Mouse (Mus musculus) midbrain, embryonic 15.5 days (tissue): ENCODE measurements around the gene Sipa1l1. TPM values are rescaled to one million over a fixed set of nuclear protein-coding genes. Genes with fewer than 3 reads are reported as not detected.

Experiments
- ATAC-seq: fragments of 200-750 bp; cut with Nextera tagmentation; replicated peaks from 2 replicates; pipeline ENCODE4 v1.8.0; 2017; ENCODE audit warnings: moderate TSS enrichment
- H3K27ac ChIP-seq: fragments of 300-500 bp; sonication (generic); 2 replicates; pipeline ENCODE4 v1.5.1; 2015; ENCODE audit warnings: mild to moderate bottlenecking, inconsistent platforms
- H3K27me3 ChIP-seq: fragments of 300-500 bp; sonication (generic); replicated peaks from 2 replicates; pipeline ENCODE4 v1.6.1; 2015; ENCODE audit warnings: inconsistent platforms
- H3K36me3 ChIP-seq: fragments of 300-500 bp; sonication (generic); replicated peaks from 2 replicates; pipeline ENCODE4 v1.6.1; 2015; ENCODE audit warnings: inconsistent platforms
- H3K4me1 ChIP-seq: fragments of 300-500 bp; sonication (generic); 2 replicates; pipeline ENCODE4 v1.6.1; 2015; ENCODE audit warnings: inconsistent platforms
- H3K4me2 ChIP-seq: fragments of 300-500 bp; sonication (generic); 2 replicates; pipeline ENCODE4 v1.6.1; 2015; ENCODE audit warnings: inconsistent platforms, mild to moderate bottlenecking, moderate library complexity
- H3K4me3 ChIP-seq: fragments of 300-500 bp; sonication (generic); 2 replicates; pipeline ENCODE4 v1.5.1; 2015; ENCODE audit warnings: mild to moderate bottlenecking, inconsistent platforms
- H3K9ac ChIP-seq: fragments of 300-500 bp; sonication (generic); 2 replicates; pipeline ENCODE4 v1.6.1; 2015; ENCODE audit warnings: mild to moderate bottlenecking, inconsistent platforms
- H3K9me3 ChIP-seq: fragments of 300-500 bp; sonication (generic); 2 replicates; pipeline ENCODE4 v1.6.1; 2016; ENCODE audit warnings: inconsistent platforms
- WGBS: fragments of 180-500 bp; shearing (Covaris S2); methylation state at CpG from one replicate; pipeline ENCODE4 v1.1.7; 2015; ENCODE audit warnings: mixed read lengths; 5-methylcytosine and 5-hydroxymethylcytosine counted together
- polyA plus RNA-seq: library from polyadenylated mRNA; unstranded; fragments of >200 nt; fragmentation: Nextera tagmentation; extraction: Ambion mirVana; gene quantifications from 2 replicates; pipeline ENCODE4 v1.2.1, GENCODE M21; 2015

Gene Sipa1l1
- 12.3 and 13.5 TPM in 2 replicates for polyA plus RNA-seq

GRCm38 (mm10) chr12:82168820-82169533 lies at the start of gene Sipa1l1:
Gene Sipa1l1, plus strand, starts transcription at chr12:82169320.
- peak; percentile 93 for ATAC-seq
- under 1% methylated on average over 33 of the region's 43 CpGs for WGBS
- H3K4me2 ChIP-seq, result peak within 1 kb of the TSS; percentile 96
- no peaks in the 10 kb centered on the region for H3K9me3 ChIP-seq
- peaks cover 38% of the 10 kb centered on the region for H3K4me1 ChIP-seq
- peak within 1 kb of the TSS; percentile 90 for H3K27ac ChIP-seq
- H3K9ac ChIP-seq, result peak within 1 kb of the TSS; percentile 75
- H3K36me3 ChIP-seq, result no peaks in the 10 kb centered on the region
- peak within 1 kb of the TSS; percentile 77 for H3K4me3 ChIP-seq
- H3K27me3 ChIP-seq, result no peaks in the 10 kb centered on the region

GRCm38 (mm10) chr12:82121947-82122346 lies 47.2 kb upstream of the Sipa1l1 start:
- H3K9ac ChIP-seq, result no peak overlapping the region
- no peak overlapping the region for H3K27ac ChIP-seq
- H3K4me1 ChIP-seq, result no peaks in the 10 kb centered on the region
- ATAC-seq, result no peak
- no peaks in the 10 kb centered on the region for H3K9me3 ChIP-seq
- no peak overlapping the region for H3K4me2 ChIP-seq
- whole genome bisulfite sequencing, result 79% methylated on average over 10 of the region's 10 CpGs
- no peaks in the 10 kb centered on the region for H3K36me3 ChIP-seq
- H3K27me3 ChIP-seq, result no peaks in the 10 kb centered on the region
- H3K4me3 ChIP-seq, result no peak overlapping the region

GRCm38 (mm10) chr12:82122450-82123249 lies 46.5 kb upstream of the Sipa1l1 start:
- H3K36me3 ChIP-seq, result no peaks in the 10 kb centered on the region
- H3K4me1 ChIP-seq, result no peaks in the 10 kb centered on the region
- H3K4me3 ChIP-seq, result no peak overlapping the region
- no peak overlapping the region for H3K4me2 ChIP-seq
- no peaks in the 10 kb centered on the region for H3K9me3 ChIP-seq
- no peak overlapping the region for H3K9ac ChIP-seq
- ATAC-seq, result no peak
- H3K27me3 ChIP-seq, result no peaks in the 10 kb centered on the region
- H3K27ac ChIP-seq, result no peak overlapping the region
- WGBS, result 38% methylated on average over 22 of the region's 22 CpGs

- no peak overlapping the region for H3K4me3 ChIP-seq
- ATAC-seq, result no peak
- WGBS, result 60% methylated on average over 3 of the region's 3 CpGs
- no peaks in the 10 kb centered on the region for H3K36me3 ChIP-seq
- no peaks in the 10 kb centered on the region for H3K27me3 ChIP-seq
- H3K9ac ChIP-seq, result no peak overlapping the region
- H3K9me3 ChIP-seq, result no peaks in the 10 kb centered on the region
- H3K4me2 ChIP-seq, result no peak overlapping the region
- H3K4me1 ChIP-seq, result no peaks in the 10 kb centered on the region
- no peak overlapping the region for H3K27ac ChIP-seq
Measured at GRCm38 (mm10) chr12:82126796-82127195, 42.3 kb upstream of the Sipa1l1 start.

GRCm38 (mm10) chr12:82139234-82140166 lies 29.6 kb upstream of the Sipa1l1 start:
- Histone ChIP-seq H3K9ac (no peak overlapping the region), H3K9me3 (no peaks in the 10 kb centered on the region), H3K4me1 (no peaks in the 10 kb centered on the region), H3K27ac (no peak overlapping the region), H3K4me2 (no peak overlapping the region), H3K36me3 (no peaks in the 10 kb centered on the region), H3K27me3 (no peaks in the 10 kb centered on the region), H3K4me3 (no peak overlapping the region)
- 92% methylated on average over 17 of the region's 17 CpGs for WGBS
- ATAC-seq, result no peak

GRCm38 (mm10) chr12:82143371-82143770 lies 25.7 kb upstream of the Sipa1l1 start:
- peaks cover 4% of the 10 kb centered on the region; the same call in 1 of the 2 replicates for H3K4me1 ChIP-seq
- H3K4me2 ChIP-seq, result no peak overlapping the region
- ATAC-seq, result no peak
- no peak overlapping the region for H3K9ac ChIP-seq
- no peak overlapping the region for H3K27ac ChIP-seq
- WGBS, result 85% methylated on average over 3 of the region's 3 CpGs
- no peaks in the 10 kb centered on the region for H3K9me3 ChIP-seq
- H3K27me3 ChIP-seq, result no peaks in the 10 kb centered on the region
- H3K36me3 ChIP-seq, result no peaks in the 10 kb centered on the region
- no peak overlapping the region for H3K4me3 ChIP-seq

- no peak for ATAC-seq
- Histone ChIP-seq H3K36me3 (no peaks in the 10 kb centered on the region), H3K9ac (no peak overlapping the region), H3K4me3 (no peak overlapping the region), H3K27ac (no peak overlapping the region), H3K9me3 (no peaks in the 10 kb centered on the region), H3K4me2 (no peak overlapping the region), H3K27me3 (no peaks in the 10 kb centered on the region), H3K4me1 (peaks cover 4% of the 10 kb centered on the region; the same call in 1 of the 2 replicates)
Measured at GRCm38 (mm10) chr12:82145173-82145572, 23.9 kb upstream of the Sipa1l1 start.

GRCm38 (mm10) chr12:82147021-82147693 lies 22.0 kb upstream of the Sipa1l1 start:
- no peak for ATAC-seq

GRCm38 (mm10) chr12:82148328-82148930 lies 20.7 kb upstream of the Sipa1l1 start:
- H3K9ac ChIP-seq, result no peak overlapping the region
- ATAC-seq, result no peak
- 72% methylated on average over 8 of the region's 8 CpGs for WGBS
- H3K4me3 ChIP-seq, result no peak overlapping the region
- H3K27ac ChIP-seq, result no peak overlapping the region
- no peaks in the 10 kb centered on the region for H3K36me3 ChIP-seq
- H3K9me3 ChIP-seq, result no peaks in the 10 kb centered on the region
- no peaks in the 10 kb centered on the region for H3K27me3 ChIP-seq
- peaks cover 4% of the 10 kb centered on the region; the same call in 1 of the 2 replicates for H3K4me1 ChIP-seq
- H3K4me2 ChIP-seq, result no peak overlapping the region

More at GRCm38 (mm10) chr12:82147021-82147693, 22.0 kb upstream of the Sipa1l1 start:
- Histone ChIP-seq H3K9me3 (no peaks in the 10 kb centered on the region), H3K4me1 (peaks cover 4% of the 10 kb centered on the region; the same call in 1 of the 2 replicates), H3K27me3 (no peaks in the 10 kb centered on the region), H3K4me3 (no peak overlapping the region), H3K27ac (no peak overlapping the region), H3K9ac (no peak overlapping the region), H3K36me3 (no peaks in the 10 kb centered on the region), H3K4me2 (no peak overlapping the region)
- WGBS, result 22% methylated on average over 12 of the region's 12 CpGs

- Histone ChIP-seq H3K4me1 (peaks cover 4% of the 10 kb centered on the region; the same call in 1 of the 2 replicates), H3K4me2 (no peak overlapping the region), H3K27me3 (no peaks in the 10 kb centered on the region), H3K4me3 (no peak overlapping the region), H3K36me3 (no peaks in the 10 kb centered on the region), H3K27ac (no peak overlapping the region), H3K9me3 (no peaks in the 10 kb centered on the region), H3K9ac (no peak overlapping the region)
- 68% methylated on average over 2 of the region's 2 CpGs for WGBS
- ATAC-seq, result no peak
Measured at GRCm38 (mm10) chr12:82151019-82151418, 18.1 kb upstream of the Sipa1l1 start.

- Histone ChIP-seq H3K9ac (no peak overlapping the region), H3K9me3 (no peaks in the 10 kb centered on the region), H3K27ac (no peak overlapping the region), H3K27me3 (no peaks in the 10 kb centered on the region), H3K4me2 (no peak overlapping the region), H3K36me3 (no peaks in the 10 kb centered on the region), H3K4me3 (no peak overlapping the region), H3K4me1 (no peaks in the 10 kb centered on the region)
- 70% methylated on average over 4 of the region's 4 CpGs for WGBS
- no peak for ATAC-seq
Measured at GRCm38 (mm10) chr12:82154527-82154926, 14.6 kb upstream of the Sipa1l1 start.
